Mouse (Mus musculus) forebrain, embryonic 12.5 days (tissue): ENCODE results near the gene Sipa1l3. TPM values are rescaled to one million over a fixed set of nuclear protein-coding genes. Genes with fewer than 3 reads are reported as not detected.
A peak's percentile ranks its signal among the peaks of the same experiment; 100 is the strongest.

Source experiments
- ATAC-seq: fragments of 200-750 bp; cut with Nextera tagmentation; 2 replicates; pipeline ENCODE4 v1.8.0; 2017; ENCODE audit warnings: moderate TSS enrichment; ENCODE audit not compliant: low FRiP score
- H3K27ac ChIP-seq: fragments of 300-500 bp; sonication (generic); 2 replicates; pipeline ENCODE4 v1.5.1; 2016; ENCODE audit warnings: mild to moderate bottlenecking
- H3K27me3 ChIP-seq: fragments of 300-500 bp; sonication (generic); 2 replicates; pipeline ENCODE4 v1.6.1; 2016; ENCODE audit warnings: mild to moderate bottlenecking
- H3K36me3 ChIP-seq: fragments of 300-500 bp; sonication (generic); replicated peaks from 2 replicates; pipeline ENCODE4 v1.6.1; 2016; ENCODE audit warnings: mild to moderate bottlenecking
- H3K4me1 ChIP-seq: fragments of 300-500 bp; sonication (generic); 2 replicates; pipeline ENCODE4 v1.6.1; 2016
- H3K4me2 ChIP-seq: fragments of 300-500 bp; sonication (generic); 2 replicates; pipeline ENCODE4 v1.6.1; 2016; ENCODE audit warnings: mild to moderate bottlenecking, moderate library complexity
- H3K4me3 ChIP-seq: fragments of 300-500 bp; sonication (generic); replicated peaks from 2 replicates; pipeline ENCODE4 v1.5.1; 2016; ENCODE audit warnings: mild to moderate bottlenecking
- H3K9ac ChIP-seq: fragments of 300-500 bp; sonication (generic); 2 replicates; pipeline ENCODE4 v1.6.1; 2016; ENCODE audit warnings: mild to moderate bottlenecking
- H3K9me3 ChIP-seq: fragments of 300-500 bp; sonication (generic); 2 replicates; pipeline ENCODE4 v1.6.1; 2016
- WGBS: fragments of 180-500 bp; shearing (Covaris S2); methylation state at CpG from one replicate; pipeline ENCODE4 v1.1.7; 2016; 5-methylcytosine and 5-hydroxymethylcytosine counted together
- polyA plus RNA-seq: library from polyadenylated mRNA; unstranded; fragments of >200 nt; fragmentation: Nextera tagmentation; extraction: Ambion mirVana; gene quantifications from 2 replicates; pipeline ENCODE4 v1.2.1, GENCODE M21; 2016

The Sipa1l3 gene
- polyA plus RNA-seq, 1 experiment from 2014 or later: 12.3 TPM

- H3K9me3 ChIP-seq: no peaks in the 10 kb centered on the region
- no peak overlapping the region for H3K27ac ChIP-seq
- peaks cover 30% of the 10 kb centered on the region for H3K4me1 ChIP-seq
- no peaks in the 10 kb centered on the region for H3K27me3 ChIP-seq
- H3K4me3 ChIP-seq: no peak overlapping the region
- no peaks in the 10 kb centered on the region for H3K36me3 ChIP-seq
- ATAC-seq: no peak
- 58% methylated on average over 4 of the region's 4 CpGs for WGBS
- H3K4me2 ChIP-seq: no peak overlapping the region
- H3K9ac ChIP-seq: no peak overlapping the region
Measured at GRCm38 (mm10) chr7:29419836-29420235, 98.6 kb downstream of the Sipa1l3 start.

GRCm38 (mm10) chr7:29418231-29418630, 100.2 kb downstream of the Sipa1l3 start:
- Histone ChIP-seq H3K4me3 (no peak overlapping the region), H3K27me3 (no peaks in the 10 kb centered on the region), H3K27ac (no peak overlapping the region), H3K36me3 (no peaks in the 10 kb centered on the region), H3K4me1 (peaks cover 30% of the 10 kb centered on the region), H3K4me2 (no peak overlapping the region), H3K9me3 (no peaks in the 10 kb centered on the region), H3K9ac (no peak overlapping the region)
- no peak for ATAC-seq
- WGBS: 84% methylated on average over 6 of the region's 6 CpGs

GRCm38 (mm10) chr7:29417332-29418069, 100.9 kb downstream of the Sipa1l3 start:
- H3K4me3 ChIP-seq: no peak overlapping the region
- peak overlapping the region; percentile 42 for H3K27ac ChIP-seq
- H3K9me3 ChIP-seq: no peaks in the 10 kb centered on the region
- H3K4me2 ChIP-seq: no peak overlapping the region
- 30% methylated on average over 8 of the region's 8 CpGs for WGBS
- no peak overlapping the region for H3K9ac ChIP-seq
- no peaks in the 10 kb centered on the region for H3K36me3 ChIP-seq
- peaks cover 35% of the 10 kb centered on the region for H3K4me1 ChIP-seq
- ATAC-seq: peak; percentile 65
- H3K27me3 ChIP-seq: no peaks in the 10 kb centered on the region

- H3K4me3 ChIP-seq: no peak overlapping the region
Measured at GRCm38 (mm10) chr7:29416906-29417305, 101.5 kb downstream of the Sipa1l3 start.

GRCm38 (mm10) chr7:29411838-29412580, 106.4 kb downstream of the Sipa1l3 start:
- 73% methylated on average over 8 of the region's 8 CpGs for WGBS
- Histone ChIP-seq H3K9ac (no peak overlapping the region), H3K27ac (no peak overlapping the region), H3K36me3 (no peaks in the 10 kb centered on the region), H3K9me3 (no peaks in the 10 kb centered on the region), H3K4me1 (peaks cover 31% of the 10 kb centered on the region), H3K4me2 (no peak overlapping the region), H3K4me3 (no peak overlapping the region), H3K27me3 (no peaks in the 10 kb centered on the region)
- ATAC-seq: peak; percentile 33; the same call in 1 of the 2 replicates

More at GRCm38 (mm10) chr7:29416906-29417305, 101.5 kb downstream of the Sipa1l3 start:
- no peaks in the 10 kb centered on the region for H3K27me3 ChIP-seq
- 34% methylated on average over 2 of the region's 2 CpGs for WGBS
- no peak overlapping the region for H3K9ac ChIP-seq
- peak overlapping the region; percentile 42; the same call in 1 of the 2 replicates for H3K27ac ChIP-seq
- H3K36me3 ChIP-seq: no peaks in the 10 kb centered on the region
- no peak; the same call in 1 of the 2 replicates for ATAC-seq
- no peaks in the 10 kb centered on the region for H3K9me3 ChIP-seq
- peaks cover 39% of the 10 kb centered on the region for H3K4me1 ChIP-seq
- H3K4me2 ChIP-seq: no peak overlapping the region

- Histone ChIP-seq H3K27ac (peak overlapping the region; percentile 53; the same call in 1 of the 2 replicates), H3K27me3 (no peaks in the 10 kb centered on the region), H3K36me3 (no peaks in the 10 kb centered on the region), H3K4me3 (no peak overlapping the region), H3K9me3 (no peaks in the 10 kb centered on the region), H3K9ac (no peak overlapping the region), H3K4me2 (no peak overlapping the region), H3K4me1 (peaks cover 27% of the 10 kb centered on the region)
- WGBS: 53% methylated on average over 4 of the region's 4 CpGs
- peak; percentile 23; the same call in 1 of the 2 replicates for ATAC-seq
Measured at GRCm38 (mm10) chr7:29411216-29411816, 107.1 kb downstream of the Sipa1l3 start.

GRCm38 (mm10) chr7:29410402-29410801, 108.0 kb downstream of the Sipa1l3 start:
- no peak overlapping the region for H3K9ac ChIP-seq
- H3K27ac ChIP-seq: no peak overlapping the region
- no peak overlapping the region for H3K4me3 ChIP-seq
- H3K4me1 ChIP-seq: peaks cover 27% of the 10 kb centered on the region
- H3K27me3 ChIP-seq: no peaks in the 10 kb centered on the region
- H3K9me3 ChIP-seq: no peaks in the 10 kb centered on the region
- WGBS: 89% methylated on average over 8 of the region's 8 CpGs
- no peaks in the 10 kb centered on the region for H3K36me3 ChIP-seq
- no peak overlapping the region for H3K4me2 ChIP-seq
- no peak for ATAC-seq

GRCm38 (mm10) chr7:29406855-29407254, 111.6 kb downstream of the Sipa1l3 start:
- ATAC-seq: no peak
- Histone ChIP-seq H3K4me3 (no peak overlapping the region), H3K9ac (no peak overlapping the region), H3K9me3 (no peaks in the 10 kb centered on the region), H3K27me3 (no peaks in the 10 kb centered on the region), H3K27ac (no peak overlapping the region), H3K4me2 (no peak overlapping the region), H3K4me1 (peaks cover 17% of the 10 kb centered on the region), H3K36me3 (no peaks in the 10 kb centered on the region)
- WGBS: 86% methylated on average over 4 of the region's 4 CpGs

- H3K4me1 ChIP-seq: no peaks in the 10 kb centered on the region
- ATAC-seq: no peak
- no peak overlapping the region for H3K9ac ChIP-seq
- H3K27me3 ChIP-seq: no peaks in the 10 kb centered on the region
- H3K4me2 ChIP-seq: no peak overlapping the region
- no peak overlapping the region for H3K27ac ChIP-seq
- no peak overlapping the region for H3K4me3 ChIP-seq
- WGBS: 93% methylated on average over 2 of the region's 2 CpGs
- no peaks in the 10 kb centered on the region for H3K9me3 ChIP-seq
- peaks cover 18% of the 10 kb centered on the region for H3K36me3 ChIP-seq
Measured at GRCm38 (mm10) chr7:29404126-29404525, 114.3 kb downstream of the Sipa1l3 start.

- H3K36me3 ChIP-seq: peaks cover 26% of the 10 kb centered on the region
Measured at GRCm38 (mm10) chr7:29402015-29402414, 116.4 kb downstream of the Sipa1l3 start.

GRCm38 (mm10) chr7:29400451-29400850, 118.0 kb downstream of the Sipa1l3 start:
- peaks cover 39% of the 10 kb centered on the region for H3K36me3 ChIP-seq
- H3K4me2 ChIP-seq: no peak overlapping the region
- 93% methylated on average over 8 of the region's 8 CpGs for WGBS

More at GRCm38 (mm10) chr7:29402015-29402414, 116.4 kb downstream of the Sipa1l3 start:
- Histone ChIP-seq H3K4me1 (no peaks in the 10 kb centered on the region), H3K9ac (no peak overlapping the region), H3K4me3 (no peak overlapping the region), H3K27me3 (no peaks in the 10 kb centered on the region), H3K9me3 (no peaks in the 10 kb centered on the region), H3K27ac (no peak overlapping the region), H3K4me2 (no peak overlapping the region)
- WGBS: 94% methylated on average over 4 of the region's 4 CpGs
- no peak for ATAC-seq

GRCm38 (mm10) chr7:29399056-29399455, 119.4 kb downstream of the Sipa1l3 start:
- no peak overlapping the region for H3K27ac ChIP-seq
- H3K4me1 ChIP-seq: no peaks in the 10 kb centered on the region
- ATAC-seq: no peak
- H3K9me3 ChIP-seq: no peaks in the 10 kb centered on the region
- H3K9ac ChIP-seq: no peak overlapping the region
- no peak overlapping the region for H3K4me3 ChIP-seq
- no peak overlapping the region for H3K4me2 ChIP-seq
- peaks cover 41% of the 10 kb centered on the region for H3K36me3 ChIP-seq
- no peaks in the 10 kb centered on the region for H3K27me3 ChIP-seq
- WGBS: 98% methylated on average over 9 of the region's 9 CpGs

More at GRCm38 (mm10) chr7:29400451-29400850, 118.0 kb downstream of the Sipa1l3 start:
- no peaks in the 10 kb centered on the region for H3K27me3 ChIP-seq
- no peaks in the 10 kb centered on the region for H3K4me1 ChIP-seq
- H3K4me3 ChIP-seq: no peak overlapping the region
- no peaks in the 10 kb centered on the region for H3K9me3 ChIP-seq
- H3K27ac ChIP-seq: no peak overlapping the region
- no peak overlapping the region for H3K9ac ChIP-seq
- ATAC-seq: no peak
